In the genomic region with DNA sequence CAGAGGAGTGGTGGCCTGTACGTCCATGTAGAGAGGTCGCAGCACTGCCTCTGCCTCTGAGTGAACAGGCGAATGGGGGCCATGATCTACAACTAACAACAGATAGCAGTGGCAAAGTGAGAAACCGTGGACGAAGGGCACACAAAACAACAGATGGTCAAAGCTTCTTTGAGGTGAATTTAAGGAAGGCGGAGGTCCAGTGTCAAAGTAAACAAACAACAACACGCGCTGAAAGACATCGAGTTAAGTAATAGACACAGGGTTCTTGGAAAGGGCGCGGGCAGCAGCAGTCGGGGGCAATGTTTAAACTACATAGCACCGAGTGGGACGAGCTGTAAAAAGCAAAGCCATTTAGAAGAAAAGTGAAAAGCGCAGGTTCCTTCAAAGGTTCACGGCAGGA, we compare ENCODE assay signal across 8 mouse cellular contexts. TPM values are rescaled to one million over a fixed set of nuclear protein-coding genes. Genes with fewer than 3 reads are reported as not detected.
A peak's percentile ranks its signal among the peaks of the same experiment; 100 is the strongest.
DNase-seq lines count a peak whose midpoint lies in the region; ATAC-seq lines count a peak whose summit lies in the region.

No protein-coding gene starts in this region.

- no peaks in the 10 kb centered on the region for H3K27me3 ChIP-seq in lung, embryonic 16.5 days (ENCODE audit: control insufficient read depth, insufficient read depth, low read depth, low read length)
- H3K27me3 ChIP-seq in embryonic facial prominence, embryonic 11.5 days (ENCODE audit: control insufficient read depth, insufficient read depth, low read length) = no peaks in the 10 kb centered on the region
- H3K27me3 ChIP-seq in intestine, embryonic 15.5 days (replicated peaks) = no peaks in the 10 kb centered on the region
- no peaks in the 10 kb centered on the region for H3K27me3 ChIP-seq in midbrain, embryonic 16.5 days (ENCODE audit: control insufficient read depth, insufficient read depth, low read depth, low read length)

- peak overlapping the region; percentile 95 for H3K9ac ChIP-seq in lung, embryonic 16.5 days (ENCODE audit: low read length)
- H3K9ac ChIP-seq in embryonic facial prominence, embryonic 11.5 days (replicated peaks; ENCODE audit: low read length) = peak overlapping the region; percentile 86
- peak overlapping the region; percentile 91 for H3K9ac ChIP-seq in intestine, embryonic 15.5 days
- H3K9ac ChIP-seq in midbrain, embryonic 16.5 days (ENCODE audit: low read depth, low read length) = peak overlapping the region; percentile 89

- peaks cover 11% of the 10 kb centered on the region for H3K36me3 ChIP-seq in lung, embryonic 16.5 days (ENCODE audit: control insufficient read depth, insufficient read depth, low read length)
- no peaks in the 10 kb centered on the region for H3K36me3 ChIP-seq in embryonic facial prominence, embryonic 11.5 days (replicated peaks; ENCODE audit: control insufficient read depth, insufficient read depth, low read depth, low read length)
- peaks cover 8% of the 10 kb centered on the region; the same call in 1 of the 2 replicates for H3K36me3 ChIP-seq in intestine, embryonic 15.5 days
- peaks cover 10% of the 10 kb centered on the region; the same call in 1 of the 2 replicates for H3K36me3 ChIP-seq in midbrain, embryonic 16.5 days (ENCODE audit: control insufficient read depth, insufficient read depth, low read length)

- intact Hi-C loops in left cerebral cortex, postnatal 10 days (cut with DNase I) = loop anchor here (5.0 kb wide), 1 partner anchor 176 kb away; no protein-coding TSS in a partner anchor

- peak overlapping the region; percentile 86 for H3K4me3 ChIP-seq in lung, embryonic 16.5 days (ENCODE audit: low read length)
- H3K4me3 ChIP-seq in embryonic facial prominence, embryonic 11.5 days (ENCODE audit: low read depth, low read length) = peak overlapping the region; percentile 77
- peak overlapping the region; percentile 78 for H3K4me3 ChIP-seq in intestine, embryonic 15.5 days (replicated peaks)
- peak overlapping the region; percentile 81 for H3K4me3 ChIP-seq in midbrain, embryonic 16.5 days (ENCODE audit: low read depth, low read length)

- under 1% methylated on average over 16 of the region's 16 CpGs for WGBS in lung, embryonic 16.5 days
- 3% methylated on average over 16 of the region's 16 CpGs for WGBS in embryonic facial prominence, embryonic 11.5 days
- 2% methylated on average over 16 of the region's 16 CpGs for WGBS in intestine, embryonic 15.5 days
- 2% methylated on average over 16 of the region's 16 CpGs for WGBS in midbrain, embryonic 16.5 days

- ATAC-seq in lung, embryonic 16.5 days (ENCODE audit: low read depth) = peak; percentile 3
- peak; percentile 4; the same call in 1 of the 2 replicates for ATAC-seq in embryonic facial prominence, embryonic 11.5 days (replicated peaks; ENCODE audit: insufficient number of reproducible peaks, low FRiP score, low TSS enrichment, low read depth)
- ATAC-seq in intestine, embryonic 15.5 days = no peak; the same call in 1 of the 2 replicates
- no peak for ATAC-seq in midbrain, embryonic 16.5 days

- DNase-seq in lung, postnatal 14 days = no peak
- no peak for DNase-seq in embryonic facial prominence, embryonic 11.5 days (ENCODE audit: low spot score)
- DNase-seq in B cell, adult 2 months = no peak
- no peak for DNase-seq in left cerebral cortex, postnatal 10 days (ENCODE audit: extremely low spot score in 1 of 2, low spot score in 2 of 2)
- no peak for DNase-seq in cerebellum, adult 18-20 months

- peak overlapping the region; percentile 71 for H3K4me2 ChIP-seq in lung, embryonic 16.5 days (ENCODE audit: low read depth, low read length)
- H3K4me2 ChIP-seq in embryonic facial prominence, embryonic 11.5 days (ENCODE audit: low read depth, low read length) = peak overlapping the region; percentile 79
- peak overlapping the region; percentile 82 for H3K4me2 ChIP-seq in intestine, embryonic 15.5 days (replicated peaks)
- peak overlapping the region; percentile 67 for H3K4me2 ChIP-seq in midbrain, embryonic 16.5 days (ENCODE audit: low read length)

- peak overlapping the region; percentile 95 for H3K27ac ChIP-seq in lung, embryonic 16.5 days (ENCODE audit: low read length)
- peak overlapping the region; percentile 89 for H3K27ac ChIP-seq in embryonic facial prominence, embryonic 11.5 days (replicated peaks; ENCODE audit: low read depth, low read length)
- peak overlapping the region; percentile 94 for H3K27ac ChIP-seq in intestine, embryonic 15.5 days
- peak overlapping the region; percentile 93 for H3K27ac ChIP-seq in midbrain, embryonic 16.5 days (ENCODE audit: low read length)

- H3K4me1 ChIP-seq in lung, embryonic 16.5 days (replicated peaks; ENCODE audit: control insufficient read depth, insufficient read depth, low read length) = peaks cover 4% of the 10 kb centered on the region
- no peaks in the 10 kb centered on the region for H3K4me1 ChIP-seq in embryonic facial prominence, embryonic 11.5 days (ENCODE audit: control insufficient read depth, insufficient read depth, low read length)
- no peaks in the 10 kb centered on the region for H3K4me1 ChIP-seq in intestine, embryonic 15.5 days (replicated peaks)
- peaks cover 13% of the 10 kb centered on the region for H3K4me1 ChIP-seq in midbrain, embryonic 16.5 days (ENCODE audit: control insufficient read depth, insufficient read depth, low read length)

- H3K9me3 ChIP-seq in lung, embryonic 16.5 days (ENCODE audit: control insufficient read depth, low read length) = no peaks in the 10 kb centered on the region
- no peaks in the 10 kb centered on the region for H3K9me3 ChIP-seq in embryonic facial prominence, embryonic 11.5 days (replicated peaks; ENCODE audit: control insufficient read depth, low read length)
- no peaks in the 10 kb centered on the region for H3K9me3 ChIP-seq in intestine, embryonic 15.5 days
- no peaks in the 10 kb centered on the region for H3K9me3 ChIP-seq in midbrain, embryonic 16.5 days (replicated peaks; ENCODE audit: control insufficient read depth, low read length, poor library complexity, severe bottlenecking)

RNA-seq across cellular contexts. Expression of a gene that starts 0.5 kb away (rescaled TPM):
- polyA plus RNA-seq in lung, embryonic 16.5 days (2015; fragmentation: Nextera tagmentation; extraction: Ambion mirVana) = 338 and 368 TPM in 2 replicates
- 356 and 375 TPM in 2 replicates for polyA plus RNA-seq in embryonic facial prominence, embryonic 11.5 days (2014; fragmentation: Nextera tagmentation; extraction: Ambion mirVana)
- polyA plus RNA-seq in intestine, embryonic 15.5 days (2015; fragmentation: Nextera tagmentation; extraction: Ambion mirVana) = 363 and 370 TPM in 2 replicates
- 381 and 383 TPM in 2 replicates for polyA plus RNA-seq in midbrain, embryonic 16.5 days (2015; fragmentation: Nextera tagmentation; extraction: Ambion mirVana)
- 100 to 1,000 TPM; 216 to 223 TPM for total RNA-seq in left cerebral cortex, postnatal 10 days (2021)

RNA-seq across cellular contexts. Expression of a gene that starts 0.6 kb away (rescaled TPM):
- polyA plus RNA-seq in lung, embryonic 16.5 days (2015; fragmentation: Nextera tagmentation; extraction: Ambion mirVana) = 41.0 and 43.6 TPM in 2 replicates
- polyA plus RNA-seq in embryonic facial prominence, embryonic 11.5 days (2014; fragmentation: Nextera tagmentation; extraction: Ambion mirVana) = 33.5 and 34.0 TPM in 2 replicates
- polyA plus RNA-seq in intestine, embryonic 15.5 days (2015; fragmentation: Nextera tagmentation; extraction: Ambion mirVana) = 62.3 and 63.0 TPM in 2 replicates
- 35.3 and 37.6 TPM in 2 replicates for polyA plus RNA-seq in midbrain, embryonic 16.5 days (2015; fragmentation: Nextera tagmentation; extraction: Ambion mirVana)
- total RNA-seq in left cerebral cortex, postnatal 10 days (2021) = 10 to 100 TPM; 30.7 to 31.5 TPM

RNA-seq across cellular contexts. Expression of a gene that starts 16.5 kb away (rescaled TPM):
- 20.7 and 21.4 TPM in 2 replicates for polyA plus RNA-seq in lung, embryonic 16.5 days (2015; fragmentation: Nextera tagmentation; extraction: Ambion mirVana)
- polyA plus RNA-seq in embryonic facial prominence, embryonic 11.5 days (2014; fragmentation: Nextera tagmentation; extraction: Ambion mirVana) = 20.1 and 23.8 TPM in 2 replicates
- 11.8 and 15.7 TPM in 2 replicates for polyA plus RNA-seq in intestine, embryonic 15.5 days (2015; fragmentation: Nextera tagmentation; extraction: Ambion mirVana)
- polyA plus RNA-seq in midbrain, embryonic 16.5 days (2015; fragmentation: Nextera tagmentation; extraction: Ambion mirVana) = 21.8 and 22.3 TPM in 2 replicates
- 10 to 100 TPM; 23.4 to 28.0 TPM for total RNA-seq in left cerebral cortex, postnatal 10 days (2021)

RNA-seq across cellular contexts. Expression of a gene that starts 31.6 kb away (rescaled TPM):
- 24.6 and 31.3 TPM in 2 replicates for polyA plus RNA-seq in lung, embryonic 16.5 days (2015; fragmentation: Nextera tagmentation; extraction: Ambion mirVana)
- 47.3 and 48.7 TPM in 2 replicates for polyA plus RNA-seq in embryonic facial prominence, embryonic 11.5 days (2014; fragmentation: Nextera tagmentation; extraction: Ambion mirVana)
- polyA plus RNA-seq in intestine, embryonic 15.5 days (2015; fragmentation: Nextera tagmentation; extraction: Ambion mirVana) = 17.8 and 25.8 TPM in 2 replicates
- 26.2 and 30.1 TPM in 2 replicates for polyA plus RNA-seq in midbrain, embryonic 16.5 days (2015; fragmentation: Nextera tagmentation; extraction: Ambion mirVana)
- total RNA-seq in left cerebral cortex, postnatal 10 days (2021) = 10 to 100 TPM; 32.3 to 33.6 TPM

RNA-seq across cellular contexts. Expression of a gene that starts 31.6 kb away (rescaled TPM):
- polyA plus RNA-seq in lung, embryonic 16.5 days (2015; fragmentation: Nextera tagmentation; extraction: Ambion mirVana) = 71.0 and 75.1 TPM in 2 replicates
- 51.3 and 55.4 TPM in 2 replicates for polyA plus RNA-seq in embryonic facial prominence, embryonic 11.5 days (2014; fragmentation: Nextera tagmentation; extraction: Ambion mirVana)
- 48.0 and 48.9 TPM in 2 replicates for polyA plus RNA-seq in intestine, embryonic 15.5 days (2015; fragmentation: Nextera tagmentation; extraction: Ambion mirVana)
- polyA plus RNA-seq in midbrain, embryonic 16.5 days (2015; fragmentation: Nextera tagmentation; extraction: Ambion mirVana) = 23.2 and 25.8 TPM in 2 replicates
- total RNA-seq in left cerebral cortex, postnatal 10 days (2021) = 10 to 100 TPM; 21.0 to 24.1 TPM

Comparison
In these comparisons a context has a peak if more than half of its experiments do, and no peak if none do; other contexts are left out.
1. ATAC-seq: peak in lung, embryonic 16.5 days (single experiment) and embryonic facial prominence, embryonic 11.5 days (single experiment); none in intestine, embryonic 15.5 days (single experiment) and midbrain, embryonic 16.5 days (single experiment).
2. Peak in every context shown above with its lines, with median percentiles within 50 percentile points of each other: H3K27ac ChIP-seq, H3K4me2 ChIP-seq, H3K4me3 ChIP-seq and H3K9ac ChIP-seq.